Mouse (Mus musculus): Measurements from ENCODE around the gene Fam114a1. TPM values are rescaled to one million over a fixed set of nuclear protein-coding genes. Genes with fewer than 3 reads are reported as not detected.

Fam114a1 gene
- polyA plus RNA-seq, 1 experiment from 2014 or later, result 38.8 TPM

- Histone ChIP-seq H3K4me1 (ENCODE audit: control insufficient read depth, insufficient read depth, low read length) (0 out of 2 replicates have a peak, but pooled peaks cover 3% of the 10 kb centered on the region), H3K4me3 (ENCODE audit: low read length) (no peak overlapping the region), H3K9ac (ENCODE audit: low read depth, low read length) (no peak overlapping the region), H3K4me2 (ENCODE audit: low read depth, low read length) (no peak overlapping the region), H3K27ac (ENCODE audit: low read length) (no peak overlapping the region), H3K36me3 (ENCODE audit: control insufficient read depth, insufficient read depth, low read length) (no peaks in the 10 kb centered on the region), H3K27me3 (replicated peaks; ENCODE audit: control insufficient read depth, insufficient read depth, low read length) (no peaks in the 10 kb centered on the region), H3K9me3 (ENCODE audit: control insufficient read depth, low read length) (no peaks in the 10 kb centered on the region)
- 67% methylated on average over 6 of the region's 6 CpGs for WGBS
- no peak for ATAC-seq
Measured at GRCm38 (mm10) chr5:65086522-65086921, 116.7 kb downstream of the Fam114a1 start.

GRCm38 (mm10) chr5:65089707-65090106 lies 119.8 kb downstream of the Fam114a1 start:
- WGBS, result 60% methylated on average over 3 of the region's 3 CpGs
- Histone ChIP-seq H3K4me1 (ENCODE audit: control insufficient read depth, insufficient read depth, low read length) (peaks cover 7% of the 10 kb centered on the region; the same call in 1 of the 2 replicates), H3K9ac (ENCODE audit: low read depth, low read length) (no peak overlapping the region), H3K27ac (ENCODE audit: low read length) (no peak overlapping the region), H3K4me3 (ENCODE audit: low read length) (no peak overlapping the region), H3K36me3 (ENCODE audit: control insufficient read depth, insufficient read depth, low read length) (no peaks in the 10 kb centered on the region), H3K27me3 (replicated peaks; ENCODE audit: control insufficient read depth, insufficient read depth, low read length) (no peaks in the 10 kb centered on the region), H3K9me3 (ENCODE audit: control insufficient read depth, low read length) (no peaks in the 10 kb centered on the region), H3K4me2 (ENCODE audit: low read depth, low read length) (no peak overlapping the region)
- ATAC-seq, result no peak

- no peak overlapping the region for H3K4me3 ChIP-seq (ENCODE audit: low read length)
- no peak overlapping the region; the same call in 1 of the 2 replicates for H3K27ac ChIP-seq (ENCODE audit: low read length)
Measured at GRCm38 (mm10) chr5:65091184-65091858, 121.5 kb downstream of the Fam114a1 start.

More at GRCm38 (mm10) chr5:65091184-65091858, 121.5 kb downstream of the Fam114a1 start:
- Histone ChIP-seq H3K4me1 (ENCODE audit: control insufficient read depth, insufficient read depth, low read length) (peaks cover 11% of the 10 kb centered on the region), H3K9me3 (ENCODE audit: control insufficient read depth, low read length) (no peaks in the 10 kb centered on the region), H3K9ac (ENCODE audit: low read depth, low read length) (no peak overlapping the region), H3K36me3 (ENCODE audit: control insufficient read depth, insufficient read depth, low read length) (no peaks in the 10 kb centered on the region), H3K4me2 (ENCODE audit: low read depth, low read length) (no peak overlapping the region), H3K27me3 (replicated peaks; ENCODE audit: control insufficient read depth, insufficient read depth, low read length) (no peaks in the 10 kb centered on the region)
- 57% methylated on average over 11 of the region's 11 CpGs for WGBS
- no peak for ATAC-seq

MicroRNAs within 50 kb of the gene (microRNA counts, 519-probe panel; counts per million panel counts)
- 2,421 counts per million, percentile 59 among the panel's probes with 10 or more counts for microRNA mmu-miR-574-3p
- 1,767 counts per million, percentile 28 among the panel's probes with 10 or more counts for microRNA mmu-miR-574-5p

Small RNA genes within 50 kb of the gene (microRNA-seq; reads per million reads assigned to microRNA genes)
- gene Mir574, result 153 reads per million, percentile 53 among the genes with 10 or more reads in this experiment

Other genes starting within 250 kb of the Fam114a1 start
- gene Klf3, start 166.7 kb upstream of the Fam114a1 start, polyA plus RNA-seq (2015; fragmentation: Nextera tagmentation; extraction: Ambion mirVana), result 68.1 and 71.9 TPM in 2 replicates
- 1.3 TPM in 2 replicates for gene Tlr1, start 36.5 kb upstream of the Fam114a1 start, polyA plus RNA-seq (2015; fragmentation: Nextera tagmentation; extraction: Ambion mirVana)
- 0.54 and 1.1 TPM in 2 replicates for gene Tlr6, start 10.0 kb upstream of the Fam114a1 start, polyA plus RNA-seq (2015; fragmentation: Nextera tagmentation; extraction: Ambion mirVana)
- 1.5 and 2.1 TPM in 2 replicates for gene Tmem156, start 122.1 kb downstream of the Fam114a1 start, polyA plus RNA-seq (2015; fragmentation: Nextera tagmentation; extraction: Ambion mirVana)
- 4.0 and 8.3 TPM in 2 replicates for gene Klhl5, start 137.5 kb downstream of the Fam114a1 start, polyA plus RNA-seq (2015; fragmentation: Nextera tagmentation; extraction: Ambion mirVana)
- gene Wdr19, start 229.6 kb downstream of the Fam114a1 start, polyA plus RNA-seq (2015; fragmentation: Nextera tagmentation; extraction: Ambion mirVana), result 4.3 and 4.5 TPM in 2 replicates